Mouse (Mus musculus): ENCODE results near the gene Gamt. TPM values are rescaled to one million over a fixed set of nuclear protein-coding genes. Genes with fewer than 3 reads are reported as not detected.

Gamt gene
- polyA plus RNA-seq, 1 experiment from 2014 or later = 28.1 TPM

- no peak for ATAC-seq (ENCODE audit: low FRiP score, low read depth)
- WGBS = 91% methylated on average over 20 of the region's 20 CpGs
- peaks cover 97% of the 10 kb centered on the region for H3K36me3 ChIP-seq
- no peaks in the 10 kb centered on the region; the same call in 1 of the 2 replicates for H3K27me3 ChIP-seq
- H3K4me2 ChIP-seq (replicated peaks) = no peak overlapping the region
- no peak overlapping the region for H3K27ac ChIP-seq (replicated peaks)
- H3K4me3 ChIP-seq = no peak overlapping the region
- no peaks in the 10 kb centered on the region for H3K9me3 ChIP-seq
- peaks cover 3% of the 10 kb centered on the region; the same call in 1 of the 2 replicates for H3K4me1 ChIP-seq
- no peak overlapping the region for H3K9ac ChIP-seq (replicated peaks)
Observed at GRCm38 (mm10) chr10:80282481-80283441, 21.9 kb upstream of the Gamt start.

GRCm38 (mm10) chr10:80281921-80282371, 21.1 kb upstream of the Gamt start:
- Histone ChIP-seq H3K9me3 (no peaks in the 10 kb centered on the region), H3K9ac (replicated peaks) (no peak overlapping the region), H3K27ac (replicated peaks) (peak overlapping the region; percentile 35; the same call in 1 of the 2 replicates), H3K4me3 (no peak overlapping the region), H3K27me3 (no peaks in the 10 kb centered on the region; the same call in 1 of the 2 replicates), H3K36me3 (peaks cover 97% of the 10 kb centered on the region), H3K4me1 (peaks cover 3% of the 10 kb centered on the region; the same call in 1 of the 2 replicates), H3K4me2 (replicated peaks) (no peak overlapping the region)
- WGBS = 84% methylated on average over 8 of the region's 8 CpGs
- peak; percentile 24; the same call in 1 of the 2 replicates for ATAC-seq (ENCODE audit: low FRiP score, low read depth)

- H3K4me1 ChIP-seq = peaks cover 3% of the 10 kb centered on the region; the same call in 1 of the 2 replicates
- no peak overlapping the region for H3K4me3 ChIP-seq
- H3K4me2 ChIP-seq (replicated peaks) = no peak overlapping the region
- H3K27me3 ChIP-seq = no peaks in the 10 kb centered on the region; the same call in 1 of the 2 replicates
- H3K36me3 ChIP-seq = peaks cover 97% of the 10 kb centered on the region
- no peak for ATAC-seq (ENCODE audit: low FRiP score, low read depth)
- 88% methylated on average over 7 of the region's 7 CpGs for whole genome bisulfite sequencing
- no peaks in the 10 kb centered on the region for H3K9me3 ChIP-seq
- no peak overlapping the region for H3K9ac ChIP-seq (replicated peaks)
- H3K27ac ChIP-seq (replicated peaks) = peak overlapping the region; percentile 35; the same call in 1 of the 2 replicates
Observed at GRCm38 (mm10) chr10:80281304-80281703, 20.5 kb upstream of the Gamt start.

GRCm38 (mm10) chr10:80279273-80279672, 18.5 kb upstream of the Gamt start:
- Histone ChIP-seq H3K4me3 (no peak overlapping the region), H3K27ac (replicated peaks) (0 out of 2 replicates have a peak overlapping the region, but pooled peaks have one; percentile 39), H3K4me1 (peaks cover 3% of the 10 kb centered on the region; the same call in 1 of the 2 replicates), H3K9ac (replicated peaks) (no peak overlapping the region), H3K4me2 (replicated peaks) (no peak overlapping the region), H3K27me3 (no peaks in the 10 kb centered on the region; the same call in 1 of the 2 replicates), H3K36me3 (peaks cover 95% of the 10 kb centered on the region), H3K9me3 (no peaks in the 10 kb centered on the region)
- 95% methylated on average over 12 of the region's 12 CpGs for WGBS
- no peak for ATAC-seq (ENCODE audit: low FRiP score, low read depth)

- H3K27ac ChIP-seq (replicated peaks) = no peak overlapping the region
- ATAC-seq (ENCODE audit: low FRiP score, low read depth) = no peak
- H3K4me1 ChIP-seq = peaks cover 3% of the 10 kb centered on the region; the same call in 1 of the 2 replicates
- 96% methylated on average over 9 of the region's 9 CpGs for WGBS
- no peak overlapping the region for H3K4me2 ChIP-seq (replicated peaks)
- no peak overlapping the region for H3K9ac ChIP-seq (replicated peaks)
- H3K27me3 ChIP-seq = no peaks in the 10 kb centered on the region
- peaks cover 95% of the 10 kb centered on the region for H3K36me3 ChIP-seq
- no peaks in the 10 kb centered on the region for H3K9me3 ChIP-seq
- no peak overlapping the region for H3K4me3 ChIP-seq
Observed at GRCm38 (mm10) chr10:80278390-80278789, 17.6 kb upstream of the Gamt start.

- WGBS = 85% methylated on average over 5 of the region's 5 CpGs
Observed at GRCm38 (mm10) chr10:80276238-80276637, 15.4 kb upstream of the Gamt start.

GRCm38 (mm10) chr10:80273847-80274246, 13.0 kb upstream of the Gamt start:
- Histone ChIP-seq H3K27ac (replicated peaks) (no peak overlapping the region), H3K27me3 (no peaks in the 10 kb centered on the region), H3K4me1 (peaks cover 25% of the 10 kb centered on the region), H3K9me3 (no peaks in the 10 kb centered on the region), H3K9ac (replicated peaks) (no peak overlapping the region), H3K4me3 (no peak overlapping the region), H3K36me3 (peaks cover 73% of the 10 kb centered on the region), H3K4me2 (replicated peaks) (no peak overlapping the region)
- ATAC-seq (ENCODE audit: low FRiP score, low read depth) = no peak
- 94% methylated on average over 3 of the region's 3 CpGs for WGBS

More at GRCm38 (mm10) chr10:80276238-80276637, 15.4 kb upstream of the Gamt start:
- Histone ChIP-seq H3K36me3 (peaks cover 84% of the 10 kb centered on the region), H3K4me3 (no peak overlapping the region), H3K9me3 (no peaks in the 10 kb centered on the region), H3K4me2 (replicated peaks) (no peak overlapping the region), H3K4me1 (0 out of 2 replicates have a peak, but pooled peaks cover 8% of the 10 kb centered on the region), H3K9ac (replicated peaks) (no peak overlapping the region), H3K27me3 (no peaks in the 10 kb centered on the region), H3K27ac (replicated peaks) (no peak overlapping the region)
- ATAC-seq (ENCODE audit: low FRiP score, low read depth) = no peak

GRCm38 (mm10) chr10:80271870-80272585, 11.2 kb upstream of the Gamt start:
- WGBS = 91% methylated on average over 8 of the region's 8 CpGs
- Histone ChIP-seq H3K27ac (replicated peaks) (no peak overlapping the region), H3K4me1 (peaks cover 41% of the 10 kb centered on the region), H3K4me2 (replicated peaks) (no peak overlapping the region), H3K4me3 (no peak overlapping the region), H3K36me3 (peaks cover 63% of the 10 kb centered on the region), H3K9ac (replicated peaks) (no peak overlapping the region), H3K27me3 (no peaks in the 10 kb centered on the region), H3K9me3 (no peaks in the 10 kb centered on the region)
- no peak for ATAC-seq (ENCODE audit: low FRiP score, low read depth)

GRCm38 (mm10) chr10:80271186-80271843, 10.5 kb upstream of the Gamt start:
- no peaks in the 10 kb centered on the region for H3K27me3 ChIP-seq
- H3K4me1 ChIP-seq = peaks cover 48% of the 10 kb centered on the region
- H3K4me3 ChIP-seq = no peak overlapping the region
- H3K9ac ChIP-seq (replicated peaks) = no peak overlapping the region; the same call in 1 of the 2 replicates
- H3K4me2 ChIP-seq (replicated peaks) = no peak overlapping the region
- no peak overlapping the region for H3K27ac ChIP-seq (replicated peaks)
- 92% methylated on average over 5 of the region's 5 CpGs for WGBS
- ATAC-seq (ENCODE audit: low FRiP score, low read depth) = no peak
- H3K9me3 ChIP-seq = no peaks in the 10 kb centered on the region
- peaks cover 60% of the 10 kb centered on the region for H3K36me3 ChIP-seq

- peaks cover 54% of the 10 kb centered on the region for H3K4me1 ChIP-seq
- WGBS = 79% methylated on average over 6 of the region's 6 CpGs
- no peak for ATAC-seq (ENCODE audit: low FRiP score, low read depth)
Observed at GRCm38 (mm10) chr10:80270734-80271181, 9.9 kb upstream of the Gamt start.

GRCm38 (mm10) chr10:80270099-80270498, 9.3 kb upstream of the Gamt start:
- no peaks in the 10 kb centered on the region for H3K27me3 ChIP-seq
- peaks cover 49% of the 10 kb centered on the region for H3K36me3 ChIP-seq
- peaks cover 56% of the 10 kb centered on the region for H3K4me1 ChIP-seq
- H3K27ac ChIP-seq (replicated peaks) = no peak overlapping the region
- no peaks in the 10 kb centered on the region for H3K9me3 ChIP-seq
- WGBS = 95% methylated on average over 2 of the region's 2 CpGs
- H3K9ac ChIP-seq (replicated peaks) = no peak overlapping the region
- no peak overlapping the region for H3K4me2 ChIP-seq (replicated peaks)
- ATAC-seq (ENCODE audit: low FRiP score, low read depth) = no peak
- no peak overlapping the region for H3K4me3 ChIP-seq

More at GRCm38 (mm10) chr10:80270734-80271181, 9.9 kb upstream of the Gamt start:
- no peak overlapping the region for H3K27ac ChIP-seq (replicated peaks)
- no peak overlapping the region; the same call in 1 of the 2 replicates for H3K9ac ChIP-seq (replicated peaks)
- no peak overlapping the region for H3K4me2 ChIP-seq (replicated peaks)
- H3K4me3 ChIP-seq = no peak overlapping the region
- H3K36me3 ChIP-seq = peaks cover 54% of the 10 kb centered on the region
- no peaks in the 10 kb centered on the region for H3K27me3 ChIP-seq
- no peaks in the 10 kb centered on the region for H3K9me3 ChIP-seq

All from midbrain, embryonic 12.5 days (tissue).